10 mouse cellular contexts compared by ENCODE assay signal in the genomic region with DNA sequence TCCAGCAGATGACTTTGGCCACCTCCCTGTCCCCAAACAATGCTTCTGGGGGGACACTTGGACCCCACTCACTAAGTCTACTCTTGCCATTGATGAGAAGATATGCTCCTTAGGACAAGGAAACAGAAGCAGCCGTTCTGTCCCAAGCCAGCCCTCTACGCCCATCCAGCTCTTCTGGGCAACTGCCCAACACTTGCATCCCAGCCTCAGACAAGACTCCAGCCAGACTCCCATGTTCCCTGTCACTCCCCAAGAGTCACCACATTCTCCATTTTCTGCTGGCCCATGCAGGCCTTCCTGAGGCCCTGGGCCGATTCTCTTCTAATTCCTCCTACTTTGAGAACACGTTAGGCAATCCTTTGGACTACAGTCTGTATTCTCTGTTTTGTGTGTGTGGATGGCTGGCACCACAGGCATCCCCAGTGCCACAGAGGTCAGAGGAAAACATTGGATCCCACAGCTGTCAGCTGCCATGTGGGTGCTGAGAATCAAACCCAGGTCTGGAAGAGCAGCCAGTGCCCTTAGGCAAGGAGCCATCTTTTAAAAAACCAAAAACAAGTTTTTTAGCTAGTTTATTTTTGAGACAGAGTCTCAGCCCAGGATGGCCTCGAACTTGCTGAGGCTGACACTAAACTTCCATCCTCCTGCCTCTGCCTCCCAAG. TPM values are rescaled to one million over a fixed set of nuclear protein-coding genes. Genes with fewer than 3 reads are reported as not detected.
A peak's percentile ranks its signal among the peaks of the same experiment; 100 is the strongest.
DNase-seq lines count a peak whose midpoint lies in the region; ATAC-seq lines count a peak whose summit lies in the region.
"Had no signal": no experiment of that assay in that cellular context is flagged by ENCODE, and none has a peak within 500 bp of the region (broad histone marks: within the 10 kb centered on the region; RNA-seq: fewer than 3 reads in every experiment).

No protein-coding gene starts in this region.

- no peaks in the 10 kb centered on the region for H3K27me3 ChIP-seq in hindbrain, embryonic 13.5 days
- H3K27me3 ChIP-seq in hindbrain, embryonic 14.5 days (ENCODE audit: control insufficient read depth, insufficient read depth, low read length): no peaks in the 10 kb centered on the region
- H3K27me3 ChIP-seq in embryonic facial prominence, embryonic 12.5 days: no peaks in the 10 kb centered on the region
- no peaks in the 10 kb centered on the region for H3K27me3 ChIP-seq in limb, embryonic 10.5 days (ENCODE audit: low read depth, poor library complexity, severe bottlenecking)

- peaks cover 67% of the 10 kb centered on the region for H3K4me1 ChIP-seq in hindbrain, embryonic 13.5 days (replicated peaks)
- peaks cover 16% of the 10 kb centered on the region for H3K4me1 ChIP-seq in hindbrain, embryonic 14.5 days (replicated peaks; ENCODE audit: control insufficient read depth, insufficient read depth, low read length)
- H3K4me1 ChIP-seq in embryonic facial prominence, embryonic 12.5 days: peaks cover 22% of the 10 kb centered on the region
- H3K4me1 ChIP-seq in limb, embryonic 10.5 days: peaks cover 50% of the 10 kb centered on the region

- H3K9ac ChIP-seq in hindbrain, embryonic 13.5 days: no peak overlapping the region
- no peak overlapping the region for H3K9ac ChIP-seq in hindbrain, embryonic 14.5 days
- H3K9ac ChIP-seq in embryonic facial prominence, embryonic 12.5 days: no peak overlapping the region

- no peak overlapping the region for H3K4me3 ChIP-seq in hindbrain, embryonic 13.5 days
- H3K4me3 ChIP-seq in hindbrain, embryonic 14.5 days (replicated peaks; ENCODE audit: low read length): no peak overlapping the region
- no peak overlapping the region for H3K4me3 ChIP-seq in embryonic facial prominence, embryonic 12.5 days
- no peak overlapping the region for H3K4me3 ChIP-seq in limb, embryonic 10.5 days

- no peak for DNase-seq in hindbrain, embryonic 14.5 days (ENCODE audit: low spot score)
- DNase-seq in NIH3T3 (ENCODE audit: low read depth): peak; percentile 48
- DNase-seq in limb, embryonic 10.5 days (ENCODE audit: low spot score): no peak
- DNase-seq in adrenal gland, adult (ENCODE audit: inconsistent age in 2 of 2, low spot score in 1 of 2): no peak
- no peak for DNase-seq in testis, postnatal 14 days (ENCODE audit: low spot score)
- DNase-seq: cerebellum, postnatal 36 days had no signal

- no peaks in the 10 kb centered on the region for H3K36me3 ChIP-seq in hindbrain, embryonic 13.5 days
- no peaks in the 10 kb centered on the region for H3K36me3 ChIP-seq in hindbrain, embryonic 14.5 days (replicated peaks; ENCODE audit: control insufficient read depth, insufficient read depth)
- H3K36me3 ChIP-seq in embryonic facial prominence, embryonic 12.5 days: no peaks in the 10 kb centered on the region
- H3K36me3 ChIP-seq in limb, embryonic 10.5 days: peaks cover 4% of the 10 kb centered on the region; the same call in 1 of the 2 replicates

- WGBS in hindbrain, embryonic 13.5 days: 93% methylated on average over 5 of the region's 5 CpGs
- WGBS in hindbrain, embryonic 14.5 days: 88% methylated on average over 5 of the region's 5 CpGs
- 89% methylated on average over 5 of the region's 5 CpGs for WGBS in embryonic facial prominence, embryonic 12.5 days
- 88% methylated on average over 5 of the region's 5 CpGs for WGBS in limb, embryonic 10.5 days

- no peak overlapping the region for H3K4me2 ChIP-seq in hindbrain, embryonic 13.5 days
- H3K4me2 ChIP-seq in hindbrain, embryonic 14.5 days (replicated peaks): no peak overlapping the region
- H3K4me2 ChIP-seq in embryonic facial prominence, embryonic 12.5 days (replicated peaks): no peak overlapping the region
- H3K4me2 ChIP-seq: liver, embryonic 11.5 days had no signal

- no peaks in the 10 kb centered on the region for H3K9me3 ChIP-seq in hindbrain, embryonic 13.5 days
- no peaks in the 10 kb centered on the region for H3K9me3 ChIP-seq in hindbrain, embryonic 14.5 days (ENCODE audit: control insufficient read depth, low read length)
- H3K9me3 ChIP-seq in embryonic facial prominence, embryonic 12.5 days: no peaks in the 10 kb centered on the region
- no peaks in the 10 kb centered on the region for H3K9me3 ChIP-seq in limb, embryonic 10.5 days (replicated peaks)

- peak overlapping the region; percentile 55 for H3K27ac ChIP-seq in hindbrain, embryonic 13.5 days
- no peak overlapping the region for H3K27ac ChIP-seq in hindbrain, embryonic 14.5 days
- 0 out of 2 replicates have a peak overlapping the region, but pooled peaks have one; percentile 23 for H3K27ac ChIP-seq in embryonic facial prominence, embryonic 12.5 days
- H3K27ac ChIP-seq in limb, embryonic 10.5 days: peak overlapping the region; percentile 47
- H3K27ac ChIP-seq: kidney, postnatal 0 days had no signal

- ATAC-seq in hindbrain, embryonic 13.5 days (ENCODE audit: low FRiP score): no peak
- ATAC-seq in hindbrain, embryonic 14.5 days (ENCODE audit: low FRiP score): no peak
- no peak for ATAC-seq in embryonic facial prominence, embryonic 12.5 days (ENCODE audit: insufficient number of reproducible peaks, insufficient read depth, low FRiP score, low TSS enrichment)

RNA-seq across cellular contexts. Expression of a gene that starts 7.8 kb away (rescaled TPM):
- polyA plus RNA-seq in hindbrain, embryonic 13.5 days (2015; fragmentation: Nextera tagmentation; extraction: Ambion mirVana): 62.6 and 67.2 TPM in 2 replicates
- 29.3 and 35.5 TPM in 2 replicates for polyA plus RNA-seq in hindbrain, embryonic 14.5 days (2014; fragmentation: Nextera tagmentation; extraction: Ambion mirVana)
- polyA plus RNA-seq in embryonic facial prominence, embryonic 12.5 days (2016; fragmentation: Nextera tagmentation; extraction: Ambion mirVana): 31.7 and 34.1 TPM in 2 replicates
- 13.9 and 14.9 TPM in 2 replicates for polyA plus RNA-seq in limb, embryonic 10.5 days (2016; fragmentation: Nextera tagmentation; extraction: Ambion mirVana)

RNA-seq across cellular contexts. Expression of a gene that starts 23.0 kb away (rescaled TPM):
- polyA plus RNA-seq in hindbrain, embryonic 13.5 days (2015; fragmentation: Nextera tagmentation; extraction: Ambion mirVana): 79.3 and 83.2 TPM in 2 replicates
- 70.0 and 73.9 TPM in 2 replicates for polyA plus RNA-seq in hindbrain, embryonic 14.5 days (2014; fragmentation: Nextera tagmentation; extraction: Ambion mirVana)
- 63.7 and 71.2 TPM in 2 replicates for polyA plus RNA-seq in embryonic facial prominence, embryonic 12.5 days (2016; fragmentation: Nextera tagmentation; extraction: Ambion mirVana)
- 56.5 and 59.5 TPM in 2 replicates for polyA plus RNA-seq in limb, embryonic 10.5 days (2016; fragmentation: Nextera tagmentation; extraction: Ambion mirVana)

RNA-seq across cellular contexts. Expression of a gene that starts 23.2 kb away (rescaled TPM):
- polyA plus RNA-seq in hindbrain, embryonic 13.5 days (2015; fragmentation: Nextera tagmentation; extraction: Ambion mirVana): 70.4 and 74.7 TPM in 2 replicates
- 64.6 and 65.7 TPM in 2 replicates for polyA plus RNA-seq in hindbrain, embryonic 14.5 days (2014; fragmentation: Nextera tagmentation; extraction: Ambion mirVana)
- polyA plus RNA-seq in embryonic facial prominence, embryonic 12.5 days (2016; fragmentation: Nextera tagmentation; extraction: Ambion mirVana): 79.2 and 80.5 TPM in 2 replicates
- 93.1 and 111 TPM in 2 replicates for polyA plus RNA-seq in limb, embryonic 10.5 days (2016; fragmentation: Nextera tagmentation; extraction: Ambion mirVana)

RNA-seq across cellular contexts. Expression of a gene that starts 32.2 kb away (rescaled TPM):
- 48.0 and 53.9 TPM in 2 replicates for polyA plus RNA-seq in hindbrain, embryonic 13.5 days (2015; fragmentation: Nextera tagmentation; extraction: Ambion mirVana)
- polyA plus RNA-seq in hindbrain, embryonic 14.5 days (2014; fragmentation: Nextera tagmentation; extraction: Ambion mirVana): 51.9 and 54.4 TPM in 2 replicates
- polyA plus RNA-seq in embryonic facial prominence, embryonic 12.5 days (2016; fragmentation: Nextera tagmentation; extraction: Ambion mirVana): 47.8 and 51.2 TPM in 2 replicates
- 17.9 and 22.5 TPM in 2 replicates for polyA plus RNA-seq in limb, embryonic 10.5 days (2016; fragmentation: Nextera tagmentation; extraction: Ambion mirVana)

RNA-seq across cellular contexts. Expression of a gene that starts 32.8 kb away (rescaled TPM):
- 588 and 607 TPM in 2 replicates for polyA plus RNA-seq in hindbrain, embryonic 13.5 days (2015; fragmentation: Nextera tagmentation; extraction: Ambion mirVana)
- polyA plus RNA-seq in hindbrain, embryonic 14.5 days (2014; fragmentation: Nextera tagmentation; extraction: Ambion mirVana): 556 and 567 TPM in 2 replicates
- 915 and 968 TPM in 2 replicates for polyA plus RNA-seq in embryonic facial prominence, embryonic 12.5 days (2016; fragmentation: Nextera tagmentation; extraction: Ambion mirVana)
- polyA plus RNA-seq in limb, embryonic 10.5 days (2016; fragmentation: Nextera tagmentation; extraction: Ambion mirVana): 925 and 971 TPM in 2 replicates
